Mouse (Mus musculus) lung, postnatal 36 days (tissue): ENCODE data around the gene Wrap53.
A peak's percentile ranks its signal among the peaks of the same experiment; 100 is the strongest.

Experiments used
- DNase-seq: peaks from one replicate; pipeline ENCODE4 v3.0.0; 2022; ENCODE audit warnings: mixed read lengths

Wrap53 gene

DNA sequence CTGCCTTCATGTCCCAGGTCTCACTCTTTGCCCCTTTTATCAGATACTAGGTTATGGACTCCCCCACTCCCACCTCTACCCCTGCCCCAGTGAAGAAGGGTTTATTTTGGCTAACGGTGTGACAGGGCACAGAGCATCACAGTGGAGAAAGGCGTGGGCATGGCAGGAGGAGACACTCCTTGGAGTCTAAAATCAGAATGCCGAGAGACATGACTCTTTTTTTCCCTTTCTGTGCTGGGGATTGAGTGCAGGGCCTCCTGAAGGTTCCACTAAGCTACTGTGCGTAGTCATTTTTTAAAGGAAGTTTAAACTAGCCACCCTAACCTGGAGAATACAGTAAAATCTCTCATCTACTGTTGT is 52.0 kb downstream of the Wrap53 start:
- no peak for DNase-seq

DNA sequence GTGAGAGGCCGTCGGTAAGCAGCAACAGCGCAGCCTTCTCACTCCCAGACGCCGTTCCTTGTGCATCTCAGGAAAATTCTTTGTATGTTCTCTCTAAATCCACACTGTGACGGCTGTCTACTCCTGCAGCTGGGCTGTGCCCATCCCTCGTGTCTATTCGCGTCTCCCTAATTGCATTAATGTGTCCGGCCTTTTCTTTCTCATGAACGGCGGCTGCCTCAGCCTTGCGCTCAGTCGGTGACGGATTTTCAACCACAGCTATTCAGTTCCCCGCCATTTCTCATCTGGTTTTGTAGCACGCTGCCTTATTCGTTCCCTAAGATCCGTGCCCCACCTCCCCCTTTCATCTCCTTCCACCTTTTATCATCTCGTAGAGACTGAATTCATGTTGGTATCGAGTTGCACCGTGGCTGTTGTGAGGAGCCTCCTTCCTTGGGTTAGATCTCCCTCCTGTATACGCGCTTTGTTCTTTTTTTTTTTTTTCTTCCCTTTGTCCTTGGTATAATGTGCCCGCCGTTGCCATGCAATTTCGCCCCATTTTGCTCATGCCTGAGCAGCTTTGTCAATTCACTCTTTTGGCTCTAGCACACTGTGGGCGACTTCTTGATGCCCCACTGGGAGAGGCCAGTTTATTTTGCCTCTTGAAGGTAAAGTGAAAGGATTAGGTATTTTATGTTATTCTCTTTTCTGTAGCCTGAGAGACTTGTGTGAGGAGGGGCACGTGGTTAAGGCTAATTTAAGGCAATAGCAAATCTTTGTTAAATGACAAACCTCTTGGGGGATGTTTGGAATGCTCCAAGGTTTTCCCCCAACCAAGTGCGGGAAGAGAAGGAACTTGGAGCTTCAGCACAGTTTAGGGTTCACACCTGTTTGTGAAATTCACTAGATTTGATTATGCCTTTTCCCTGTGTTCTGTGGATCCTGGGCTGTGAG is 52.7 kb downstream of the Wrap53 start:
- no peak for DNase-seq

DNA sequence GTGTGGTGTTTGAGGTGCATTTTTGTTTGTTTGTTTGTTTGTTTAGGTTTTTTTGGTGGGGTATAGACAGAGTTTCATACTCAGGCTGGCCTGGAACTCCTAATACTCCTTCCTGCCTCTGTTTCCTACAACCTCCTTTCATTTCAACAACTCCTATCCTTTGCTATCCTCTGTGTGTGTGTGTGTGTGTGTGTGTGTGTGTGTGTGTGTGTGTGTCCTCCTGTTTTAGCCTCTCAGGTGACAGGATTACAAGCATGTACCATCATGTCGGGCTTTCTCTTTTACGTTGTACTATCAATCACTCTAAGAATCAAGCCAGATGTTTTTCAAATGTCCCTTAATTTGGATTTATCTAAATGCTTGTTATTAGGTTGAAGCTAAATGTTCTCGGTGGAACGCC is 53.4 kb downstream of the Wrap53 start:
- DNase-seq, result no peak

DNA sequence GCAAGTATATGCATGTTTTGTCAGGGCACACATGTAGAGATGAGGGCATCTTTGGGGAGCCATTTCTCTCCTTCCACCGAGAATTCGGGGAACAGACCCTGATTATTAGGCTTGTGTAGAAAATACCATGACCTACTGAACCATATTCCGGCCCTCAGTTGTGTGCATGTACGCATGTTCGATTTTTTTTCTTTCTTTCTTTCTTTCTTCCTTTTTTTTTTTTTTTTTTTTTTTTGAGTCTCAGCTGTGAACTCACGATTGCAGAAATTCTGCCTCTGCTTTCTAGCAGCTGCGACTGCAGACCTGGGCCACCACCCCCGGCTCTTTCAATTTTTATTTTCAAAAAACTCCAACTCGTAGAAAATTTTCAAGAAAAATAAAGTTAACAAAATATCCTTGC is 54.4 kb downstream of the Wrap53 start:
- DNase-seq, result no peak

DNA sequence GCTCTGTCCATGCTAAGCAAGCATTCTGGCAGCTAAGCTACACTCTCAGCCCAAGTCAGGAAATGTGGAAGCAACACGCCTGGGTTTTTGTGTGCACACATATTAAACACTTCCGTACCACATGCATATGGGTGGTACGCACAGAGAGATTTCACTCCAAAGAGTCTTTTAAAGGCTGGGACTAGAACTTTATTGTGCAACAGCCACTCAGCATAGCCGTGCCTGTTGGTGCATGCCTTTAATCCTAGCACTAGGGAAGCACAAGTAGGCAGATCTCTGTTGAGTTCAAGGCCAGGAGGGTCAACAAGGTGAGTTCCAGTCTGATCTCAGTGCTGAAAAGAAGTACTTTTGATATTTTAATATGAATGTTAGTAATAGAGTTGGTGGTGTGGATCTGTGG is 56.4 kb downstream of the Wrap53 start:
- peak; percentile 60 for DNase-seq

DNA sequence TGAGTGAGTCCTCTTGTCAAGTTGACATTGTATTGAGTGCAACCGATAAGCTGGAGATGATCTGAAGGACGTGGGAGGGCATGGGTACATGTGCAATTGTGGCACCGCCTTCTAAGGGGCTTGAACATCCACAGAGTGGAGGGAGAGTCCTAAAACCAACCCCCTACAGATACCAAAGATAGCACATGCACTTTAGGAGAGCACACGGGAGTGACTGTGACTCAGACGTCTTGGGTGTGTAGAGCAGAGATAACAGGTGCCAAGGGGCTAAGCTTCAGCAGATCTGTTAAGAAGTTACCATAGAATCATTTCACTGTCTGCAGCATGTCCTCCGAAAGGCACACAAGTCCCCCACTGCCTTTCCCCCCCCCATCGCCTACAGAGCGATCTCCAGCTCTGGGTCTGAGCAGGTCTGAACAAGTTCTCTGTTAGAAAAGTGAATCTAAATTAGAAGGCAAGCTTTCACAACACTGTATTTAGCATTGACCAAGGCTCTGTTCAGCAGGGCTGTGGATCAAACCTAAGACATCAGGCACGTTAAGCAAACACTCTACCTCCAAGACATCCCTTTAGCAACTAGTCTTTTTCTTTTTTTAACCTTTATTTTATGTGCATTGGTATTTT is 58.4 kb downstream of the Wrap53 start:
- DNase-seq, result no peak

DNA sequence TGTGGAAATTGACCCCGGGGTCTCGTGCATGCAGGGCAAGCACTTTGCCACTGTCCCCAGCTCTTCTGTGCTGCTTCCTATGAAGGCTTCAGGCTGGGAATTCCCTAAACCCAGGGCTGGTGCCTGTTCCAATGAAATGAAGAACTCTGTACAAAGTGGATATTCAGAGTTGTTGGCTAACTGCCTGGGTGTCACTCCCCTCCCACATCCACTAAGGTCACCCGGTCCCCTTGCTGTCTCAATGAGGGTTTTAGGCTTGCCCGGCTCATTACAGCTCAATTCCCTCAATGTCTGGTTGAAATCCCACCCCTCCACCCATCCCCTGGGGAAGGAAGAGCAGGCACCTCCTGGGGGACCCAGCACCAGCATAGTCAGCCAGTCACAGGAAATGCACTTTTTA is 60.1 kb downstream of the Wrap53 start:
- no peak for DNase-seq

DNA sequence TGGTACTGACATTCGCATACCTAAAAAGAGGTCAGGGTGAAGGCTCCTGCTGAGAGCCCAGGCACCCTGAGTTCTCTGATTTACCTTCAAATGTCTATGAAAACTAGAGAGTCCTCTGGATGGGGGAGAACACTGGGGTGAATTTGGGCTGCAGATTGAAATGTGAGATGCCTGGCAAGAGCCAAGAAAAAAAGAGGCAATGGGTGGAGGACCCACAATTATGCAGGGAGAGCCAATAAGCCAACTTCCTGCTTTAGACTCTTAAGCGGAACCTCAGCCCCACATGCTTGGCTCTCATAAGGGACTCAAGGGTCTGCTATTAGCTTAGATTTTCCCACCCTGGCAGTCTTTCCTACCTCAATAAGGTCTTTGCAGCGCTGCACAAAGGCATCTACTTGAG is 63.4 kb downstream of the Wrap53 start:
- peak; percentile 19 for DNase-seq

DNA sequence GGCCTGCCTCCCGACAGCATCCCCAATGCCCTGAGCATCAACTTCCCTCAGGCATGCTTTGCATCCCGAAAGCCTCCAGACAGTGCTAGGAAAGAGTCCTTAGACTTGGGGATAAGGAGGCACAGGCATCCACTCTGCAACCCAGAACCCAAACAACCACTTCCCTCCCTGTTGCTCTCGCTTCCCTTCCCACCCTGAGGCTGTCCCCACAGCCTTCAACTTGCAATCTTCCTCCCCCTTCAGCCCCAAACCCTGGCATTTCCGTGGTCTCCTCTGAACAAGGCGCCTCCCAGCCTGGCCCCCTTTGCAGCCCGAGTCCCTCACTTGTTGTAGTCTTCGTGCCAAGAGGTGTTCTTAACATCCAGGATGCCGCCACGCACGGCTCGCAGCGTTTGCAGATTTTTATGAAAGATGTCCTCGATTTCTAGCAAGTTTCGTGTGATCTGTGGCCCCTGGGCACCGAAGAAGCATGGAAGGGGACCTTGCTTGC is 63.9 kb downstream of the Wrap53 start:
- DNase-seq, result no peak

DNA sequence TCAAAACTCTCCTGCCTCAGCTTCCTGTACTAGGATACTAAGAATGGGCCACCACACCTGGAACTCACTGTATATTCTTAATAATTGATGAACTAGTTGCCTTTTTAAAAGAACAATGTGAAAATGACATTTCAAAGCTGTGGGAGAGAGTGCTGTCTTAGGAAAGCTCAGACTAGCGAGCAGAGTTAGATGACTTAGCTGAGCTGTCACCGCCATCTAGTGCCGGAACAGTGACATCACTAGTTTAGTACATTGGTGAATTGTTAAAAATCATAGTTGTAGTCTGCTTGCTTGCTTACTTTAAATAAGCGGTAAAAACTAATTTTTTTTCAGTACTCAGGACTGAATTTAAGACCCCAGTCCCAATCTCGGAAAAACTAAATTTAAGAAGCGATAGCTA is 66.2 kb downstream of the Wrap53 start:
- peak; percentile 67 for DNase-seq
